Mouse (Mus musculus) G1E (cell line): ENCODE results near the gene Maml3.

Source experiments
- CTCF ChIP-seq: IDR thresholded peaks from 2 replicates; pipeline ENCODE4 v1.5.1; 2012; ENCODE audit warnings: low read depth, low read length, inconsistent platforms, mixed read lengths
- GATA1 ChIP-seq: IDR thresholded peaks from 2 replicates; pipeline ENCODE4 v1.6.1; 2012; ENCODE audit warnings: borderline replicate concordance, low read length, inconsistent platforms, mixed read lengths
- TAL1 ChIP-seq: conservative IDR thresholded peaks from 2 replicates; pipeline ENCODE4 v1.6.1; 2012; ENCODE audit warnings: low read depth, low read length, inconsistent platforms, mixed read lengths

- no peak for TF ChIP-seq GATA1
- no peak for TF ChIP-seq CTCF
- TF ChIP-seq TAL1, result no peak
Measured at GRCm38 (mm10) chr3:52001518-52001895, 103.4 kb downstream of the Maml3 start.
